Mouse (Mus musculus) testis, adult 2 months (tissue): ENCODE data around the gene Egf.

Experiments used
- CTCF ChIP-seq: fragments of 200-500 bp; IDR thresholded peaks from 2 replicates; pipeline ENCODE4 v1.5.1; 2012; ENCODE audit warnings: low read depth, mild to moderate bottlenecking, inconsistent platforms, low read length, moderate library complexity; ENCODE audit not compliant: control insufficient read depth, insufficient read depth, insufficient replicate concordance
- POLR2A ChIP-seq: fragments of 200-500 bp; IDR thresholded peaks from 2 replicates; pipeline ENCODE4 v1.6.1; 2012; ENCODE audit warnings: low read depth, mild to moderate bottlenecking, inconsistent platforms, low read length, moderate library complexity; ENCODE audit not compliant: control insufficient read depth

GRCm38 (mm10) chr3:129708157-129708556 lies 47.0 kb downstream of the Egf start:
- TF ChIP-seq CTCF (peak; percentile 42; the same call in 1 of the 2 replicates), POLR2A (no peak)
